Mouse (Mus musculus) neural tube, embryonic 12.5 days (tissue): ENCODE results near the gene Sypl2. TPM values are rescaled to one million over a fixed set of nuclear protein-coding genes. Genes with fewer than 3 reads are reported as not detected.

Source experiments
- ATAC-seq: fragments of 200-750 bp; cut with Nextera tagmentation; 2 replicates; pipeline ENCODE4 v1.8.0; 2017; ENCODE audit warnings: low read depth, mild to moderate bottlenecking, moderate TSS enrichment, moderate library complexity; ENCODE audit not compliant: low FRiP score
- H3K27ac ChIP-seq: fragments of 300-500 bp; sonication (generic); 2 replicates; pipeline ENCODE4 v1.5.1; 2016
- H3K27me3 ChIP-seq: fragments of 300-500 bp; sonication (generic); replicated peaks from 2 replicates; pipeline ENCODE4 v1.6.1; 2016; ENCODE audit warnings: mild to moderate bottlenecking
- H3K36me3 ChIP-seq: fragments of 300-500 bp; sonication (generic); 2 replicates; pipeline ENCODE4 v1.6.1; 2016; ENCODE audit warnings: mild to moderate bottlenecking
- H3K4me1 ChIP-seq: fragments of 300-500 bp; sonication (generic); 2 replicates; pipeline ENCODE4 v1.6.1; 2016
- H3K4me2 ChIP-seq: fragments of 300-500 bp; sonication (generic); replicated peaks from 2 replicates; pipeline ENCODE4 v1.6.1; 2016; ENCODE audit warnings: mild to moderate bottlenecking
- H3K4me3 ChIP-seq: fragments of 300-500 bp; sonication (generic); 2 replicates; pipeline ENCODE4 v1.5.1; 2016
- H3K9ac ChIP-seq: fragments of 300-500 bp; sonication (generic); 2 replicates; pipeline ENCODE4 v1.6.1; 2016; ENCODE audit warnings: mild to moderate bottlenecking
- H3K9me3 ChIP-seq: fragments of 300-500 bp; sonication (generic); 2 replicates; pipeline ENCODE4 v1.6.1; 2016; ENCODE audit warnings: mild to moderate bottlenecking
- WGBS: fragments of 180-500 bp; shearing (Covaris S2); methylation state at CpG from one replicate; pipeline ENCODE4 v1.1.7; 2016; 5-methylcytosine and 5-hydroxymethylcytosine counted together
- polyA plus RNA-seq: library from polyadenylated mRNA; unstranded; fragments of >200 nt; fragmentation: Nextera tagmentation; extraction: Ambion mirVana; gene quantifications from 2 replicates; pipeline ENCODE4 v1.2.1, GENCODE M21; 2016

Gene Sypl2
- polyA plus RNA-seq, 1 experiment from 2014 or later: 0.47 TPM

- Histone ChIP-seq H3K9ac (no peak overlapping the region), H3K4me1 (no peaks in the 10 kb centered on the region), H3K9me3 (no peaks in the 10 kb centered on the region), H3K36me3 (no peaks in the 10 kb centered on the region), H3K27ac (no peak overlapping the region), H3K4me3 (no peak overlapping the region), H3K27me3 (peaks cover 23% of the 10 kb centered on the region), H3K4me2 (no peak overlapping the region)
- no peak for ATAC-seq
- WGBS: 82% methylated on average over 3 of the region's 3 CpGs
These were observed 5.8 kb downstream of the Sypl2 start for GRCm38 (mm10) chr3:108220661-108221060.

GRCm38 (mm10) chr3:108214734-108215133, 11.7 kb downstream of the Sypl2 start:
- H3K4me2 ChIP-seq: no peak overlapping the region
- H3K9me3 ChIP-seq: no peaks in the 10 kb centered on the region
- WGBS: 19% methylated on average over 5 of the region's 5 CpGs
- no peak overlapping the region for H3K4me3 ChIP-seq
- no peak overlapping the region for H3K9ac ChIP-seq
- H3K36me3 ChIP-seq: no peaks in the 10 kb centered on the region
- H3K27me3 ChIP-seq: no peaks in the 10 kb centered on the region
- ATAC-seq: no peak
- no peaks in the 10 kb centered on the region for H3K4me1 ChIP-seq
- H3K27ac ChIP-seq: no peak overlapping the region

- H3K4me1 ChIP-seq: peaks cover 20% of the 10 kb centered on the region
- no peak overlapping the region for H3K9ac ChIP-seq
- no peaks in the 10 kb centered on the region for H3K9me3 ChIP-seq
- H3K27ac ChIP-seq: no peak overlapping the region
- H3K36me3 ChIP-seq: peaks cover 10% of the 10 kb centered on the region
- ATAC-seq: no peak
- no peak overlapping the region for H3K4me3 ChIP-seq
- no peaks in the 10 kb centered on the region for H3K27me3 ChIP-seq
- no peak overlapping the region for H3K4me2 ChIP-seq
- WGBS: 87% methylated on average over 8 of the region's 8 CpGs
These were observed 14.0 kb downstream of the Sypl2 start for GRCm38 (mm10) chr3:108212406-108212805.

- Histone ChIP-seq H3K4me3 (no peak overlapping the region), H3K9ac (no peak overlapping the region), H3K27ac (no peak overlapping the region), H3K36me3 (peaks cover 15% of the 10 kb centered on the region), H3K27me3 (no peaks in the 10 kb centered on the region), H3K4me2 (peak overlapping the region; percentile 81; the same call in 1 of the 2 replicates), H3K9me3 (no peaks in the 10 kb centered on the region), H3K4me1 (peaks cover 20% of the 10 kb centered on the region)
- ATAC-seq: no peak
- WGBS: 81% methylated on average over 6 of the region's 6 CpGs
These were observed 14.6 kb downstream of the Sypl2 start for GRCm38 (mm10) chr3:108211845-108212244.

- ATAC-seq: peak; percentile 90
- Histone ChIP-seq H3K4me2 (peak within 1 kb of the TSS; percentile 81), H3K4me3 (peak within 1 kb of the TSS; percentile 65), H3K4me1 (peaks cover 20% of the 10 kb centered on the region), H3K9ac (peak within 1 kb of the TSS; percentile 83), H3K27ac (peak within 1 kb of the TSS; percentile 81), H3K36me3 (peaks cover 26% of the 10 kb centered on the region), H3K27me3 (no peaks in the 10 kb centered on the region), H3K9me3 (no peaks in the 10 kb centered on the region)
- under 1% methylated on average over 14 of the region's 14 CpGs for WGBS
These were observed 15.7 kb downstream of the Sypl2 start, which contains the start of gene Atxn7l2 for GRCm38 (mm10) chr3:108210771-108211139. Gene Atxn7l2, minus strand, starts transcription at chr3:108210934.

- Histone ChIP-seq H3K9ac (peak overlapping the region; percentile 83), H3K4me2 (peak overlapping the region; percentile 81), H3K27ac (peak overlapping the region; percentile 81), H3K9me3 (no peaks in the 10 kb centered on the region), H3K36me3 (peaks cover 32% of the 10 kb centered on the region), H3K4me3 (peak overlapping the region; percentile 65), H3K4me1 (peaks cover 20% of the 10 kb centered on the region), H3K27me3 (no peaks in the 10 kb centered on the region)
- WGBS: under 1% methylated on average over 71 of the region's 72 CpGs
- peak; percentile 96 for ATAC-seq
These were observed 16.3 kb downstream of the Sypl2 start for GRCm38 (mm10) chr3:108209946-108210770.

GRCm38 (mm10) chr3:108209536-108209935, 16.9 kb downstream of the Sypl2 start:
- peak overlapping the region; percentile 65 for H3K4me3 ChIP-seq
- WGBS: 10% methylated on average over 8 of the region's 8 CpGs
- peaks cover 39% of the 10 kb centered on the region for H3K36me3 ChIP-seq
- H3K27ac ChIP-seq: peak overlapping the region; percentile 81; the same call in 1 of the 2 replicates
- no peaks in the 10 kb centered on the region for H3K27me3 ChIP-seq
- peak overlapping the region; percentile 81 for H3K4me2 ChIP-seq
- peak; percentile 1 for ATAC-seq
- no peaks in the 10 kb centered on the region for H3K9me3 ChIP-seq
- H3K4me1 ChIP-seq: peaks cover 20% of the 10 kb centered on the region
- peak overlapping the region; percentile 83 for H3K9ac ChIP-seq

GRCm38 (mm10) chr3:108209001-108209400, 17.4 kb downstream of the Sypl2 start:
- H3K4me2 ChIP-seq: peak overlapping the region; percentile 81
- WGBS: 68% methylated on average over 3 of the region's 3 CpGs
- peaks cover 22% of the 10 kb centered on the region for H3K4me1 ChIP-seq
- peak overlapping the region; percentile 83 for H3K9ac ChIP-seq
- peaks cover 43% of the 10 kb centered on the region for H3K36me3 ChIP-seq
- no peaks in the 10 kb centered on the region for H3K27me3 ChIP-seq
- H3K9me3 ChIP-seq: no peaks in the 10 kb centered on the region
- peak overlapping the region; percentile 65 for H3K4me3 ChIP-seq
- no peak overlapping the region for H3K27ac ChIP-seq
- no peak for ATAC-seq

GRCm38 (mm10) chr3:108206731-108207375, 19.6 kb downstream of the Sypl2 start:
- Histone ChIP-seq H3K4me3 (no peak overlapping the region), H3K9me3 (no peaks in the 10 kb centered on the region), H3K4me2 (no peak overlapping the region), H3K9ac (no peak overlapping the region), H3K36me3 (peaks cover 63% of the 10 kb centered on the region), H3K27ac (no peak overlapping the region), H3K4me1 (peaks cover 33% of the 10 kb centered on the region), H3K27me3 (no peaks in the 10 kb centered on the region)
- no peak for ATAC-seq
- WGBS: 90% methylated on average over 15 of the region's 15 CpGs

GRCm38 (mm10) chr3:108205601-108206000, 20.8 kb downstream of the Sypl2 start:
- Histone ChIP-seq H3K27me3 (no peaks in the 10 kb centered on the region), H3K9me3 (no peaks in the 10 kb centered on the region), H3K4me3 (no peak overlapping the region), H3K9ac (no peak overlapping the region), H3K36me3 (peaks cover 66% of the 10 kb centered on the region), H3K27ac (no peak overlapping the region), H3K4me1 (peaks cover 44% of the 10 kb centered on the region), H3K4me2 (no peak overlapping the region)
- no peak for ATAC-seq
- 90% methylated on average over 8 of the region's 8 CpGs for WGBS

GRCm38 (mm10) chr3:108204470-108204869, 22.0 kb downstream of the Sypl2 start:
- H3K4me2 ChIP-seq: no peak overlapping the region
- H3K27me3 ChIP-seq: no peaks in the 10 kb centered on the region
- H3K4me1 ChIP-seq: peaks cover 50% of the 10 kb centered on the region
- no peaks in the 10 kb centered on the region for H3K9me3 ChIP-seq
- no peak overlapping the region for H3K27ac ChIP-seq
- no peak for ATAC-seq
- peaks cover 66% of the 10 kb centered on the region for H3K36me3 ChIP-seq
- WGBS: 88% methylated on average over 11 of the region's 11 CpGs
- no peak overlapping the region for H3K4me3 ChIP-seq
- H3K9ac ChIP-seq: no peak overlapping the region

GRCm38 (mm10) chr3:108203621-108204325, 22.7 kb downstream of the Sypl2 start:
- no peak overlapping the region for H3K9ac ChIP-seq
- 84% methylated on average over 11 of the region's 11 CpGs for WGBS
- H3K27ac ChIP-seq: no peak overlapping the region
- H3K4me2 ChIP-seq: no peak overlapping the region
- no peaks in the 10 kb centered on the region for H3K27me3 ChIP-seq
- peaks cover 43% of the 10 kb centered on the region for H3K4me1 ChIP-seq
- H3K9me3 ChIP-seq: no peaks in the 10 kb centered on the region
- H3K36me3 ChIP-seq: peaks cover 73% of the 10 kb centered on the region
- H3K4me3 ChIP-seq: no peak overlapping the region
- ATAC-seq: no peak
